Comparison of ENCODE assay signal across 8 mouse cellular contexts in genomic region chr11:59707931-59708611, GRCm38 (mm10). TPM values are rescaled to one million over a fixed set of nuclear protein-coding genes. Genes with fewer than 3 reads are reported as not detected.
DNase-seq lines count a peak whose midpoint lies in the region; ATAC-seq and TF ChIP-seq lines count a peak whose summit lies in the region.

No protein-coding gene starts in this region.

- no peak overlapping the region for H3K4me3 ChIP-seq in forebrain, embryonic 13.5 days
- H3K4me3 ChIP-seq in heart, postnatal 0 days (ENCODE audit: low read depth, low read length), result peak overlapping the region; percentile 15; the same call in 1 of the 2 replicates
- no peak overlapping the region for H3K4me3 ChIP-seq in liver, embryonic 12.5 days
- H3K4me3 ChIP-seq in neural tube, embryonic 14.5 days (ENCODE audit: low read depth, low read length), result no peak overlapping the region

- H3K9me3 ChIP-seq in forebrain, embryonic 13.5 days (replicated peaks), result no peaks in the 10 kb centered on the region
- no peaks in the 10 kb centered on the region for H3K9me3 ChIP-seq in heart, postnatal 0 days (replicated peaks; ENCODE audit: control insufficient read depth, low read length)
- no peaks in the 10 kb centered on the region for H3K9me3 ChIP-seq in liver, embryonic 12.5 days (replicated peaks)
- no peaks in the 10 kb centered on the region for H3K9me3 ChIP-seq in neural tube, embryonic 14.5 days (ENCODE audit: control insufficient read depth, low read length)

- ATAC-seq in forebrain, embryonic 13.5 days, result peak; percentile 77
- ATAC-seq in heart, postnatal 0 days (ENCODE audit: insufficient read depth, low read depth), result peak; percentile 77
- ATAC-seq in liver, embryonic 12.5 days, result 0 out of 2 replicates have a peak, but pooled peaks have one; percentile 35
- ATAC-seq in neural tube, embryonic 14.5 days (ENCODE audit: low read depth), result peak; percentile 69; the same call in 1 of the 2 replicates
- ATAC-seq in erythroblast, adult 5-6 weeks (replicated peaks; ENCODE audit: low FRiP score, poor library complexity, severe bottlenecking), result no peak

- H3K4me1 ChIP-seq in forebrain, embryonic 13.5 days, result peaks cover 39% of the 10 kb centered on the region
- peaks cover 54% of the 10 kb centered on the region for H3K4me1 ChIP-seq in heart, postnatal 0 days (ENCODE audit: control insufficient read depth, insufficient read depth)
- peaks cover 14% of the 10 kb centered on the region; the same call in 1 of the 2 replicates for H3K4me1 ChIP-seq in liver, embryonic 12.5 days
- peaks cover 10% of the 10 kb centered on the region for H3K4me1 ChIP-seq in neural tube, embryonic 14.5 days (ENCODE audit: control insufficient read depth, insufficient read depth, low read length)

- no peak for TF ChIP-seq EP300 in heart, postnatal 0 days (IDR thresholded peaks at IDR 0.05; ENCODE audit: low read depth)

- H3K4me2 ChIP-seq in forebrain, embryonic 13.5 days, result peak overlapping the region; percentile 46
- H3K4me2 ChIP-seq in heart, postnatal 0 days (ENCODE audit: low read depth, low read length), result peak overlapping the region; percentile 47
- no peak overlapping the region for H3K4me2 ChIP-seq in liver, embryonic 12.5 days
- no peak overlapping the region for H3K4me2 ChIP-seq in neural tube, embryonic 14.5 days (ENCODE audit: low read depth, low read length)

- peaks cover 6% of the 10 kb centered on the region; the same call in 1 of the 2 replicates for H3K36me3 ChIP-seq in forebrain, embryonic 13.5 days (ENCODE audit: poor library complexity, severe bottlenecking)
- H3K36me3 ChIP-seq in heart, postnatal 0 days (replicated peaks; ENCODE audit: control insufficient read depth, insufficient read depth, low read length), result 0 out of 2 replicates have a peak, but pooled peaks cover 5% of the 10 kb centered on the region
- no peaks in the 10 kb centered on the region for H3K36me3 ChIP-seq in liver, embryonic 12.5 days
- no peaks in the 10 kb centered on the region for H3K36me3 ChIP-seq in neural tube, embryonic 14.5 days (ENCODE audit: control insufficient read depth, insufficient read depth, low read length)

- no peaks in the 10 kb centered on the region for H3K27me3 ChIP-seq in forebrain, embryonic 13.5 days
- no peaks in the 10 kb centered on the region for H3K27me3 ChIP-seq in heart, postnatal 0 days (ENCODE audit: control insufficient read depth, insufficient read depth, low read length)
- no peaks in the 10 kb centered on the region for H3K27me3 ChIP-seq in liver, embryonic 12.5 days (replicated peaks)
- H3K27me3 ChIP-seq in neural tube, embryonic 14.5 days (ENCODE audit: control insufficient read depth, insufficient read depth, low read length), result no peaks in the 10 kb centered on the region

- peak overlapping the region; percentile 41 for H3K9ac ChIP-seq in forebrain, embryonic 13.5 days
- H3K9ac ChIP-seq in heart, postnatal 0 days (replicated peaks; ENCODE audit: low read depth, low read length), result peak overlapping the region; percentile 17; the same call in 1 of the 2 replicates
- H3K9ac ChIP-seq in liver, embryonic 12.5 days, result no peak overlapping the region
- no peak overlapping the region for H3K9ac ChIP-seq in neural tube, embryonic 14.5 days (replicated peaks; ENCODE audit: low read depth, low read length)

- H3K27ac ChIP-seq in forebrain, embryonic 13.5 days, result peak overlapping the region; percentile 90
- H3K27ac ChIP-seq in heart, postnatal 0 days (ENCODE audit: low read depth), result peak overlapping the region; percentile 91
- H3K27ac ChIP-seq in liver, embryonic 12.5 days, result peak overlapping the region; percentile 12; the same call in 1 of the 2 replicates
- peak overlapping the region; percentile 81 for H3K27ac ChIP-seq in neural tube, embryonic 14.5 days (ENCODE audit: low read depth, low read length)

- WGBS in forebrain, embryonic 13.5 days, result 9% methylated on average over 11 of the region's 11 CpGs
- 6% methylated on average over 11 of the region's 11 CpGs for WGBS in heart, postnatal 0 days
- 51% methylated on average over 11 of the region's 11 CpGs for WGBS in liver, embryonic 12.5 days (ENCODE audit: insufficient replicate concordance)
- WGBS in neural tube, embryonic 14.5 days, result 34% methylated on average over 11 of the region's 11 CpGs

- peak; percentile 64 for DNase-seq in urinary bladder, postnatal 14 days (ENCODE audit: low spot score)
- no peak for DNase-seq in urinary bladder, postnatal 25 days (ENCODE audit: low spot score)
- peak; percentile 87 for DNase-seq in heart, postnatal 0 days (ENCODE audit: low spot score)
- peak; percentile 66 to 77 for DNase-seq in kidney, postnatal 36 days

- TF ChIP-seq CTCF in heart, postnatal 0 days (IDR thresholded peaks at IDR 0.05; ENCODE audit: low read depth), result no peak

RNA-seq across cellular contexts. Expression of gene Mprip, which starts 47.0 kb away (rescaled TPM):
- 37.1 and 40.5 TPM in 2 replicates for polyA plus RNA-seq in forebrain, embryonic 13.5 days (2015; fragmentation: Nextera tagmentation; extraction: Ambion mirVana)
- total RNA-seq in heart, postnatal 0 days (2014; rRNA removed; ENCODE audit: low replicate concordance), result 132 and 135 TPM in 2 replicates
- polyA plus RNA-seq in heart, postnatal 0 days (2015; fragmentation: Nextera tagmentation; extraction: Ambion mirVana), result 32.5 and 35.9 TPM in 2 replicates
- 36.4 and 38.5 TPM in 2 replicates for polyA plus RNA-seq in liver, embryonic 12.5 days (2016; fragmentation: Nextera tagmentation; extraction: Ambion mirVana)
- 54.6 and 61.9 TPM in 2 replicates for polyA plus RNA-seq in neural tube, embryonic 14.5 days (2014; fragmentation: Nextera tagmentation; extraction: Ambion mirVana)
- total RNA-seq in erythroblast, adult 5-6 weeks (2015; ENCODE audit: low replicate concordance), result 5.6 and 20.9 TPM in 2 replicates
- total RNA-seq in erythroblast, adult 5-6 weeks (2017; ENCODE audit: low replicate concordance), result 10.6 and 21.7 TPM in 2 replicates

Comparison
In these comparisons a context has a peak if more than half of its experiments do, and no peak if none do; other contexts are left out.
1. H3K27ac ChIP-seq: peak in every context shown above with its lines; median percentile 91 in heart, postnatal 0 days; 90 in forebrain, embryonic 13.5 days; 81 in neural tube, embryonic 14.5 days; 12 in liver, embryonic 12.5 days.
2. H3K4me2 ChIP-seq: peak in forebrain, embryonic 13.5 days (single experiment) and heart, postnatal 0 days (single experiment); none in liver, embryonic 12.5 days (single experiment) and neural tube, embryonic 14.5 days (single experiment).
3. H3K9ac ChIP-seq: peak in forebrain, embryonic 13.5 days (single experiment) and heart, postnatal 0 days (single experiment); none in liver, embryonic 12.5 days (single experiment) and neural tube, embryonic 14.5 days (single experiment).